Mouse (Mus musculus): Measurements from ENCODE around the gene Slco3a1. TPM values are rescaled to one million over a fixed set of nuclear protein-coding genes. Genes with fewer than 3 reads are reported as not detected.

The Slco3a1 gene
- total RNA-seq, 1 experiment from 2014 or later, result 1.8 TPM

- no peak for ATAC-seq (replicated peaks; ENCODE audit: insufficient number of reproducible peaks, low FRiP score, low TSS enrichment, poor library complexity, severe bottlenecking)
Measured at GRCm38 (mm10) chr7:74340419-74340954, 214.1 kb downstream of the Slco3a1 start.

GRCm38 (mm10) chr7:74337677-74338420, 216.7 kb downstream of the Slco3a1 start:
- no peak for ATAC-seq (replicated peaks; ENCODE audit: insufficient number of reproducible peaks, low FRiP score, low TSS enrichment, poor library complexity, severe bottlenecking)

- ATAC-seq (replicated peaks; ENCODE audit: insufficient number of reproducible peaks, low FRiP score, low TSS enrichment, poor library complexity, severe bottlenecking), result no peak
Measured at GRCm38 (mm10) chr7:74332323-74332722, 222.3 kb downstream of the Slco3a1 start.

- ATAC-seq (replicated peaks; ENCODE audit: insufficient number of reproducible peaks, low FRiP score, low TSS enrichment, poor library complexity, severe bottlenecking), result no peak
Measured at GRCm38 (mm10) chr7:74330858-74331726, 223.5 kb downstream of the Slco3a1 start.

- no peak for ATAC-seq (replicated peaks; ENCODE audit: insufficient number of reproducible peaks, low FRiP score, low TSS enrichment, poor library complexity, severe bottlenecking)
Measured at GRCm38 (mm10) chr7:74330117-74330857, 224.3 kb downstream of the Slco3a1 start.

GRCm38 (mm10) chr7:74329004-74329403, 225.6 kb downstream of the Slco3a1 start:
- ATAC-seq (replicated peaks; ENCODE audit: insufficient number of reproducible peaks, low FRiP score, low TSS enrichment, poor library complexity, severe bottlenecking), result no peak

- ATAC-seq (replicated peaks; ENCODE audit: insufficient number of reproducible peaks, low FRiP score, low TSS enrichment, poor library complexity, severe bottlenecking), result no peak
Measured at GRCm38 (mm10) chr7:74327716-74328115, 226.9 kb downstream of the Slco3a1 start.

- no peak for ATAC-seq (replicated peaks; ENCODE audit: insufficient number of reproducible peaks, low FRiP score, low TSS enrichment, poor library complexity, severe bottlenecking)
Measured at GRCm38 (mm10) chr7:74325052-74325451, 229.5 kb downstream of the Slco3a1 start.

GRCm38 (mm10) chr7:74323683-74324082, 230.9 kb downstream of the Slco3a1 start:
- no peak for ATAC-seq (replicated peaks; ENCODE audit: insufficient number of reproducible peaks, low FRiP score, low TSS enrichment, poor library complexity, severe bottlenecking)

GRCm38 (mm10) chr7:74323194-74323593, 231.4 kb downstream of the Slco3a1 start:
- no peak for ATAC-seq (replicated peaks; ENCODE audit: insufficient number of reproducible peaks, low FRiP score, low TSS enrichment, poor library complexity, severe bottlenecking)

- ATAC-seq (replicated peaks; ENCODE audit: insufficient number of reproducible peaks, low FRiP score, low TSS enrichment, poor library complexity, severe bottlenecking), result no peak
Measured at GRCm38 (mm10) chr7:74320635-74321034, 233.9 kb downstream of the Slco3a1 start.

GRCm38 (mm10) chr7:74315836-74316435, 238.6 kb downstream of the Slco3a1 start:
- ATAC-seq (replicated peaks; ENCODE audit: insufficient number of reproducible peaks, low FRiP score, low TSS enrichment, poor library complexity, severe bottlenecking), result no peak

- ATAC-seq (replicated peaks; ENCODE audit: insufficient number of reproducible peaks, low FRiP score, low TSS enrichment, poor library complexity, severe bottlenecking), result no peak
Measured at GRCm38 (mm10) chr7:74314276-74314675, 240.3 kb downstream of the Slco3a1 start.

GRCm38 (mm10) chr7:74313279-74314105, 241.1 kb downstream of the Slco3a1 start:
- no peak for ATAC-seq (replicated peaks; ENCODE audit: insufficient number of reproducible peaks, low FRiP score, low TSS enrichment, poor library complexity, severe bottlenecking)

- ATAC-seq (replicated peaks; ENCODE audit: insufficient number of reproducible peaks, low FRiP score, low TSS enrichment, poor library complexity, severe bottlenecking), result no peak
Measured at GRCm38 (mm10) chr7:74311536-74311935, 243.0 kb downstream of the Slco3a1 start.

GRCm38 (mm10) chr7:74303611-74304300, 250.8 kb downstream of the Slco3a1 start:
- no peak for ATAC-seq (replicated peaks; ENCODE audit: insufficient number of reproducible peaks, low FRiP score, low TSS enrichment, poor library complexity, severe bottlenecking)

GRCm38 (mm10) chr7:74303081-74303480, 251.5 kb downstream of the Slco3a1 start:
- ATAC-seq (replicated peaks; ENCODE audit: insufficient number of reproducible peaks, low FRiP score, low TSS enrichment, poor library complexity, severe bottlenecking), result no peak
